Mouse (Mus musculus) stomach, embryonic 16.5 days (tissue): ENCODE measurements around the gene Slc26a3. TPM values are rescaled to one million over a fixed set of nuclear protein-coding genes. Genes with fewer than 3 reads are reported as not detected.

Experiments used
- ATAC-seq: fragments of 200-750 bp; cut with Nextera tagmentation; 2 replicates; pipeline ENCODE4 v1.8.0; 2017; ENCODE audit warnings: moderate number of reproducible peaks, moderate TSS enrichment; ENCODE audit not compliant: insufficient read depth, low FRiP score
- H3K27ac ChIP-seq: fragments of 300-500 bp; sonication (generic); 2 replicates; pipeline ENCODE4 v1.5.1; 2014; ENCODE audit warnings: low read length
- H3K27me3 ChIP-seq: fragments of 300-500 bp; sonication (generic); 2 replicates; pipeline ENCODE4 v1.6.1; 2014; ENCODE audit warnings: low read length, control low read depth, mixed read lengths; ENCODE audit not compliant: control insufficient read depth, insufficient read depth
- H3K36me3 ChIP-seq: fragments of 300-500 bp; sonication (generic); 2 replicates; pipeline ENCODE4 v1.6.1; 2014; ENCODE audit warnings: low read length; ENCODE audit not compliant: control insufficient read depth, insufficient read depth
- H3K4me1 ChIP-seq: fragments of 300-500 bp; sonication (generic); 2 replicates; pipeline ENCODE4 v1.6.1; 2014; ENCODE audit warnings: low read length, control low read depth, mixed read lengths; ENCODE audit not compliant: control insufficient read depth, insufficient read depth
- H3K4me2 ChIP-seq: fragments of 300-500 bp; sonication (generic); 2 replicates; pipeline ENCODE4 v1.6.1; 2014; ENCODE audit warnings: low read depth, low read length, mixed read lengths
- H3K4me3 ChIP-seq: fragments of 300-500 bp; sonication (generic); replicated peaks from 2 replicates; pipeline ENCODE4 v1.5.1; 2014; ENCODE audit warnings: mild to moderate bottlenecking, low read length
- H3K9ac ChIP-seq: fragments of 300-500 bp; sonication (generic); 2 replicates; pipeline ENCODE4 v1.6.1; 2014; ENCODE audit warnings: low read length
- H3K9me3 ChIP-seq: fragments of 300-500 bp; sonication (generic); replicated peaks from 2 replicates; pipeline ENCODE4 v1.6.1; 2016; ENCODE audit warnings: low read length, control low read depth; ENCODE audit not compliant: control insufficient read depth
- WGBS: fragments of 180-500 bp; shearing (Covaris S2); extraction: QIAGEN DNeasy Blood & Tissue Kit; methylation state at CpG from one replicate; pipeline ENCODE4 v1.1.7; 2014; 5-methylcytosine and 5-hydroxymethylcytosine counted together
- polyA plus RNA-seq: library from polyadenylated mRNA; unstranded; fragments of >200 nt; fragmentation: Nextera tagmentation; extraction: Ambion mirVana; gene quantifications from 2 replicates; pipeline ENCODE4 v1.2.1, GENCODE M21; 2015

Gene Slc26a3
- polyA plus RNA-seq, 1 experiment from 2014 or later: 4.9 TPM

GRCm38 (mm10) chr12:31513724-31514503, 123.2 kb downstream of the Slc26a3 start:
- no peak overlapping the region for H3K9ac ChIP-seq
- H3K36me3 ChIP-seq: no peaks in the 10 kb centered on the region
- H3K27ac ChIP-seq: no peak overlapping the region
- WGBS: 72% methylated on average over 6 of the region's 6 CpGs
- no peak overlapping the region for H3K4me3 ChIP-seq
- no peak for ATAC-seq
- H3K4me2 ChIP-seq: no peak overlapping the region
- H3K9me3 ChIP-seq: no peaks in the 10 kb centered on the region
- H3K27me3 ChIP-seq: no peaks in the 10 kb centered on the region
- H3K4me1 ChIP-seq: no peaks in the 10 kb centered on the region

- ATAC-seq: no peak
- Histone ChIP-seq H3K9me3 (no peaks in the 10 kb centered on the region), H3K4me2 (no peak overlapping the region), H3K4me1 (no peaks in the 10 kb centered on the region), H3K4me3 (no peak overlapping the region), H3K27me3 (no peaks in the 10 kb centered on the region), H3K36me3 (no peaks in the 10 kb centered on the region), H3K9ac (no peak overlapping the region), H3K27ac (no peak overlapping the region)
- 57% methylated on average over 6 of the region's 6 CpGs for WGBS
Measured at GRCm38 (mm10) chr12:31520119-31520518, 129.4 kb downstream of the Slc26a3 start.

DNA sequence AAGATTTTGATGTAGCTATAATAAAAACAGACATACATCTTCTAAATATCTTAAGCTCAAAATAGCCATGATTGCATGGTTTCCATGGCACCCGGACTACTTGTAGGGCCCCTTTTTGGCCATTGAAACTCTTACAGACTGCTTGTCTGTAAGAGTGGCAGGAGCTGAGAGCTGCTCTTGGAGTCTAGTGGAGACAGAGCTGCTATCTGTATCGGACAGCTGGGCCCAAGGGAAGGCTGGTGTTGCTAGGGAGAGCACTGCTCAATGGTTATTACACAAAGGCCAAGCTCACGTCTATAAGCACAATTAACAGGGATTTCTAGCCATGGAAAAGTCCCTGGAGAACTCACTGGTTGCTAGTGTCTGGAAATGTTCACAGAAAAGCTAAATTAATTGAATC, 130.7 kb downstream of the Slc26a3 start:
- no peak for ATAC-seq

More for the DNA sequence above, 130.7 kb downstream of the Slc26a3 start:
- H3K4me2 ChIP-seq: no peak overlapping the region
- H3K27me3 ChIP-seq: no peaks in the 10 kb centered on the region
- H3K4me3 ChIP-seq: no peak overlapping the region
- H3K27ac ChIP-seq: no peak overlapping the region
- H3K9me3 ChIP-seq: no peaks in the 10 kb centered on the region
- no peaks in the 10 kb centered on the region for H3K36me3 ChIP-seq
- H3K9ac ChIP-seq: no peak overlapping the region
- WGBS: 61% methylated on average over 3 of the region's 3 CpGs
- no peaks in the 10 kb centered on the region for H3K4me1 ChIP-seq

Other genes starting within 250 kb of the Slc26a3 start
- gene Gm6993, start 150.1 kb upstream of the Slc26a3 start, polyA plus RNA-seq: not detected in 2 replicates
- gene Lamb1, start 125.6 kb upstream of the Slc26a3 start, polyA plus RNA-seq: 108 and 120 TPM in 2 replicates
- gene Dld, start 39.4 kb upstream of the Slc26a3 start, polyA plus RNA-seq: 124 and 145 TPM in 2 replicates
- gene Cbll1, start 108.7 kb downstream of the Slc26a3 start, polyA plus RNA-seq: 9.5 and 12.0 TPM in 2 replicates
- gene Slc26a4, start 169.1 kb downstream of the Slc26a3 start, polyA plus RNA-seq: 0.16 and 0.28 TPM in 2 replicates
- gene Bcap29, start 243.8 kb downstream of the Slc26a3 start, polyA plus RNA-seq: 31.9 and 32.5 TPM in 2 replicates